Mouse (Mus musculus): ENCODE data around the gene Ccna1. TPM values are rescaled to one million over a fixed set of nuclear protein-coding genes. Genes with fewer than 3 reads are reported as not detected.

The Ccna1 gene
- polyA plus RNA-seq, 1 experiment from 2014 or later = 1.3 TPM

DNA sequence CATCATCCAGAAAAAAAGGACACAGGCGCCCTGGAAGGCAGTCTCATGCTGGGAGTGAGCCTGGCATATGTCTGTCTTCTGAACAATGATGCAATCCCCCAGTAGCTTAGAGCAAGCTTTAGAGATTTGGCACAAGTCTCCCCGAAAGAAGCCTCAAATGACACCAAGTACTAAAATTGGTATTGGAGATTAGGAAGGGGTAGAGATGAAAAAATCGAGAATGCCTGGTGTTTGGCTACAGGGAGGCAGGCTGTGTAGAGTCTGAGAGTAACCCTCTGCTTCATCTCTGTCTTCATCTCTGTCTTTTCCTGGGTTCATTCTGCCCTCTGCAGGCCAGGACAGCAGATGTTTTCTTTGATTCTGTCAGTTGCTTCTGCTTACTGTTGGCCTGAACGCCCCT lies 32.1 kb upstream of the Ccna1 start:
- 63% methylated on average over 4 of the region's 4 CpGs for WGBS
- Histone ChIP-seq H3K4me1 (replicated peaks) (peaks cover 7% of the 10 kb centered on the region; the same call in 1 of the 2 replicates), H3K36me3 (no peaks in the 10 kb centered on the region), H3K4me3 (no peak overlapping the region), H3K9ac (no peak overlapping the region), H3K9me3 (replicated peaks) (no peaks in the 10 kb centered on the region), H3K27ac (ENCODE audit: poor library complexity, severe bottlenecking) (no peak overlapping the region), H3K4me2 (no peak overlapping the region), H3K27me3 (replicated peaks) (no peaks in the 10 kb centered on the region)
- no peak for ATAC-seq (ENCODE audit: insufficient number of reproducible peaks, low FRiP score)

DNA sequence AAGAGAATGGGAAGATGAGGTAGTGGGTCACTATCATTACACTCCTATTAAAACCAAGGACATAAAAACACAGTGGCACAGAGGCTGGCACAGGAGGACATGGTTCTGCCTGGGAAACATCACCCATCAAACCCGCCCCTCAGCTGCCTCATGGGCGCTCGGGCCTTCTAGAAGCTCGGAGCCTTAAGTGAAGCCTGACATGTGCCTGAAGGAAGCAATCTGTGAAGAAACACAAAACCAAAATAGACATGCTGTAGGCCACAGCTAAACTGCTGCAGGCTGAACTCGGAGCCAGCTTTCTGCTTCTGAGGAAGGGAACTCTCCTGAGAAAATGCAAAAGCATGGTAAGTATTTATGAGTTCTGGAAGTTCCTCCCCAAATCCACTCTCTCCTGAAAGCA lies 31.6 kb upstream of the Ccna1 start:
- H3K27me3 ChIP-seq (replicated peaks) = no peaks in the 10 kb centered on the region
- WGBS = 76% methylated on average over 5 of the region's 5 CpGs
- ATAC-seq (ENCODE audit: insufficient number of reproducible peaks, low FRiP score) = no peak

DNA sequence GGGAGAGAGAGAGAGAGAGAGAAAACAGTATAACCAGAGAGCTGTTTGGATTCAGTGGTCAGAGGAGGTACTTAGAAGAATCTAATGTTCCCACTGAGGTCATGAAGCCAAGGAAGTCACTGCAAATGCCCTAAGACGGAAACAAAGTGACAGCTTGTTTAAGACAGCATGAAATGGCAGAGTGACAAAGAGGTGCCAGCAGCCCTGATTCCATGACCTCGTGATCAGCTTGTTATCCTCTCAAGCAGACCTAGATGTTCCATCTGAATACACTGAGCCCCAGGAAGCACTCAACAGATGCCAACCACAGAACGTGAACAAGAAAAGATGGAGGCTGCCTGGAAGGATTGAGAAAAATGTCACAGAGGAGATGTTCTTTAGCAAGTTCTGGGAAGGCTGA lies 30.4 kb upstream of the Ccna1 start:
- ATAC-seq (ENCODE audit: insufficient number of reproducible peaks, low FRiP score) = no peak
- H3K9ac ChIP-seq = no peak overlapping the region
- no peaks in the 10 kb centered on the region for H3K9me3 ChIP-seq (replicated peaks)
- H3K4me2 ChIP-seq = no peak overlapping the region
- H3K36me3 ChIP-seq = no peaks in the 10 kb centered on the region
- peaks cover 7% of the 10 kb centered on the region; the same call in 1 of the 2 replicates for H3K4me1 ChIP-seq (replicated peaks)
- 42% methylated on average over 3 of the region's 3 CpGs for WGBS
- no peak overlapping the region for H3K4me3 ChIP-seq
- no peak overlapping the region for H3K27ac ChIP-seq (ENCODE audit: poor library complexity, severe bottlenecking)
- H3K27me3 ChIP-seq (replicated peaks) = no peaks in the 10 kb centered on the region

More for the DNA sequence above, 31.6 kb upstream of the Ccna1 start:
- no peaks in the 10 kb centered on the region for H3K9me3 ChIP-seq (replicated peaks)
- peaks cover 7% of the 10 kb centered on the region; the same call in 1 of the 2 replicates for H3K4me1 ChIP-seq (replicated peaks)
- H3K27ac ChIP-seq (ENCODE audit: poor library complexity, severe bottlenecking) = no peak overlapping the region
- H3K9ac ChIP-seq = no peak overlapping the region
- no peak overlapping the region for H3K4me2 ChIP-seq
- no peaks in the 10 kb centered on the region for H3K36me3 ChIP-seq
- H3K4me3 ChIP-seq = no peak overlapping the region

DNA sequence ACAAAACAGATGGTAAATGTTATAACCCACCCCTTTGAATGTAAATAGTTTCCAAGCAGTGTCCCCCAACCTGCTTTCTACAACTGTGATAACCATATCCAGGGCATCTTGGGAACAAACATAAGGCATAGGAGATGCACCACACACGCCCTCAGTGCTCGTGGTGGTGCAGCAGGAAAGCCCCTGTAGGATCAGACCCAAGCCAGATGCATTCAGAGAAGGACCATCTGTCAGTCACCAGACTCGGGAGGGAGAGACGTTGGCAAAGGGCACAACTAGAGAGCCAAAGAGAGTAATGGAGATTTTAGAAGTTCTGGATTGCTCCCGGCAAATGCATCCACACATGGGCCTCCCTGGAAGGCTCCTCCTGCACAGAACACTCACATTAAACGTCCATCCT lies 29.5 kb upstream of the Ccna1 start:
- no peaks in the 10 kb centered on the region for H3K36me3 ChIP-seq
- ATAC-seq (ENCODE audit: insufficient number of reproducible peaks, low FRiP score) = no peak
- H3K27ac ChIP-seq (ENCODE audit: poor library complexity, severe bottlenecking) = no peak overlapping the region
- H3K4me3 ChIP-seq = no peak overlapping the region
- no peaks in the 10 kb centered on the region for H3K27me3 ChIP-seq (replicated peaks)
- H3K9ac ChIP-seq = no peak overlapping the region
- peaks cover 7% of the 10 kb centered on the region; the same call in 1 of the 2 replicates for H3K4me1 ChIP-seq (replicated peaks)
- no peak overlapping the region for H3K4me2 ChIP-seq
- no peaks in the 10 kb centered on the region for H3K9me3 ChIP-seq (replicated peaks)
- 63% methylated on average over 6 of the region's 6 CpGs for WGBS

DNA sequence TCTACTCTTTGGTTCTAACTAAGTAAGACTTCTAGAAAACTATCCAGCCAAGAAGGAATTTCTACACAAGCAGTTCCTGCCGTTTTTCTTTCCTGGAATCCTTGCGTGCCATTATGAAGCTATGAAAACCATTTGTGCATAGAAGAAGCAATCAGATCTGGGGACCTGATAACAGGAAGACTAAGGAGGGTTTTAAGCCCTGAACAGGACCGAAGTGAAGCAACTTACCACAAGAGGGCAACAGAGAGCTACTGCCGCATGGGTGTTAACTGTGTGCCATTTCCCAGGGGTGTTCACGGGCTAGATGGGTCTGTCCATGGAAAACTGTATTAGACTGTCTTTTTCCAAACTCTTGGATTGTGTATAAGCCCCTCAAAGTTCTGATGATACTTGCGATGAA lies 24.8 kb upstream of the Ccna1 start:
- no peaks in the 10 kb centered on the region for H3K27me3 ChIP-seq (replicated peaks)
- no peak for ATAC-seq (ENCODE audit: insufficient number of reproducible peaks, low FRiP score)
- H3K4me3 ChIP-seq = no peak overlapping the region
- no peaks in the 10 kb centered on the region for H3K9me3 ChIP-seq (replicated peaks)
- no peak overlapping the region for H3K27ac ChIP-seq (ENCODE audit: poor library complexity, severe bottlenecking)
- H3K9ac ChIP-seq = no peak overlapping the region
- H3K36me3 ChIP-seq = no peaks in the 10 kb centered on the region
- no peaks in the 10 kb centered on the region for H3K4me1 ChIP-seq (replicated peaks)
- H3K4me2 ChIP-seq = no peak overlapping the region
- WGBS = 19% methylated on average over 6 of the region's 6 CpGs

DNA sequence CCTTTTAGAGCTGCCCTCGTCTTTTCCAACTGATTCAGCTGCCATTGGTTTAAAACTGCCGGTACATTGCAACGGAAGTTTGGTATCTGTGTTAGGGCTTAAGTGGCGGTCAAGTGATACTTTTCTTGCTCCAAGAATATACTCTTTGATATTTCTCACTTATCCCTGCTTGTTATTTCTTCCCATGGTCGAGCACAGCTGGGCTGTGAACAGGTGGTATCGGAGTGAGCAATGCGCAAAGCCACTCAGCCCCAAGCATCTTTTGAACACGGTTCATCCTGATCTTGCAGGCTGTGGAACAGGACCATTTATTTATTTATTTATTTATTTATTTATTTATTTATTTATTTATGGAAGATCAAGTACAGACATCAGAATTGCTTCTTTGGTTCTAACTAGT lies 24.3 kb upstream of the Ccna1 start:
- 59% methylated on average over 8 of the region's 8 CpGs for WGBS
- Histone ChIP-seq H3K36me3 (no peaks in the 10 kb centered on the region), H3K27me3 (replicated peaks) (no peaks in the 10 kb centered on the region), H3K27ac (ENCODE audit: poor library complexity, severe bottlenecking) (no peak overlapping the region), H3K9ac (no peak overlapping the region), H3K4me1 (replicated peaks) (no peaks in the 10 kb centered on the region), H3K4me2 (no peak overlapping the region), H3K4me3 (no peak overlapping the region), H3K9me3 (replicated peaks) (no peaks in the 10 kb centered on the region)
- no peak for ATAC-seq (ENCODE audit: insufficient number of reproducible peaks, low FRiP score)

DNA sequence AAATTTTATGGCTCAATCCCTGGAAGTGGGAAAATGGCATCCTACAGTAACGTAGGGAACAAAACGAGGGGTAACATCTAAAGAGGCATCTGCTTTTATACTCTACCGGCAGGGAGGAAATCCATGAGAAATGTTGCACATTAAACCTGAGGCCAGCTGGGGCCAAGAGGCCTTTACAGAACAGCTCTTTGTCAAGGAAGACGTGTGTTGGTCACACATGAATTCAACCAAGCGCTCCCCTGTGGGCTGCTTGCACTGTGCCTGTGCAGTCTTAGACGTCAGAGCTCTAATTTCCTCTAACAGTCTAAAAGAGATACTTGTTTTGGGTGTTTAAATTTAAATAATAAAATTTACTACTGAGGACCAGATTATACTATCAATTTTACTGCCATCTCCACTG lies 22.9 kb upstream of the Ccna1 start:
- H3K9ac ChIP-seq = no peak overlapping the region
- ATAC-seq (ENCODE audit: insufficient number of reproducible peaks, low FRiP score) = no peak
- H3K9me3 ChIP-seq (replicated peaks) = no peaks in the 10 kb centered on the region
- no peak overlapping the region for H3K27ac ChIP-seq (ENCODE audit: poor library complexity, severe bottlenecking)
- no peaks in the 10 kb centered on the region for H3K4me1 ChIP-seq (replicated peaks)
- H3K4me2 ChIP-seq = no peak overlapping the region
- H3K27me3 ChIP-seq (replicated peaks) = no peaks in the 10 kb centered on the region
- H3K4me3 ChIP-seq = no peak overlapping the region
- H3K36me3 ChIP-seq = no peaks in the 10 kb centered on the region
- 65% methylated on average over 6 of the region's 6 CpGs for WGBS

DNA sequence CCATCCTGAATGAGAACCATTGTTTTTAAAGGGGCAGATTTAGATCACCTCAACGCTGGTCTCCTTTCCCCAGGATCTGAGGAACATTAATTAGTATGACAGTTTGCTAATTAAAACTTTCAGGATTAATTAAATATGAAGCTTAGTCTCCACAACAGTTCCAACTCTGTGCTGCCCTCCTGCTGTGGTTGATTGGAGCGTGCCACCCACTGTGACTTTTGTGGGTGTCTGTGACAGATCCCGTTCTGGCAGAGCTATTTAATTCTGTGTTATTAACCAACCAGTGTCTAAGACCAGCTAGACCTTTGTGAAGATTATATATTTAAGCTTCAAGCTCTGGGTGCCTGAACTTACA lies 20.0 kb upstream of the Ccna1 start:
- no peak overlapping the region for H3K4me3 ChIP-seq
- no peak overlapping the region for H3K4me2 ChIP-seq
- H3K36me3 ChIP-seq = no peaks in the 10 kb centered on the region
- no peaks in the 10 kb centered on the region for H3K27me3 ChIP-seq (replicated peaks)
- no peaks in the 10 kb centered on the region for H3K4me1 ChIP-seq (replicated peaks)
- H3K9me3 ChIP-seq (replicated peaks) = no peaks in the 10 kb centered on the region
- WGBS = 65% methylated on average over 3 of the region's 3 CpGs
- H3K9ac ChIP-seq = no peak overlapping the region
- H3K27ac ChIP-seq (ENCODE audit: poor library complexity, severe bottlenecking) = no peak overlapping the region
- no peak for ATAC-seq (ENCODE audit: insufficient number of reproducible peaks, low FRiP score)

DNA sequence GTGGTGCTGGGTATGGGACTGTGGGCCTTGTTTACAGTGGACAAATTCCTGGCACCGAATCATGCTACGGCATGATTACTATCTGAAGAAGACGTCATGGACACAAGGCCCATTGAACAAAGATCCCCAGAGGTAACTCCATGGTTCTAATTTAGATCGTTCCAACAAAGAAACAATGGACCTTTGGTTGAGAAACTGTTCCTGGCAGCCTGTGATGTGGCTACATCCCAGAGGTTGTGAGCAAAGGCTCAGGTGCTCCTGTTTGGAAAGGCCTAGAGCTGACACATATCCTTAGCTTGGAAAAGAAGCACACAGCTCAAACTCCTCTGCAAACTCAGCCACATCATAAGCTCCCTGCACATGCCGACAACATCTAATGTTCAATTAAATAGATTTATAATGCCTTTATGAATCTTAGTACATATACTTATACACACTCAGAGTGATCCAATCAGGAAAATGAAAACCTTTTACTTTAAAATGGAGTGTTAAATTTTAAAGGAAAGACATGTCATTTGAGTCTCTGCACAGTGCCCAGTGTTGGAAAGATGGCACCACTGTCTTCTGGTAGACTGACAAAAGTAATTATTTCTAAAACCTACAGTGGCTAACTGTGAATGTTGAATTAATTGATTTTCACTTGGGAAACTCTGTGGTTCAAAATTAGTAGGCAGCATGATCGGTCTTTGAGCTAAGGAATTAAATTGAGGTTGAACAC lies 19.4 kb upstream of the Ccna1 start:
- 79% methylated on average over 6 of the region's 6 CpGs for WGBS
- Histone ChIP-seq H3K36me3 (no peaks in the 10 kb centered on the region), H3K9ac (no peak overlapping the region), H3K27me3 (replicated peaks) (no peaks in the 10 kb centered on the region), H3K4me1 (replicated peaks) (no peaks in the 10 kb centered on the region), H3K27ac (ENCODE audit: poor library complexity, severe bottlenecking) (no peak overlapping the region), H3K4me3 (no peak overlapping the region), H3K4me2 (no peak overlapping the region), H3K9me3 (replicated peaks) (no peaks in the 10 kb centered on the region)
- no peak for ATAC-seq (ENCODE audit: insufficient number of reproducible peaks, low FRiP score)

DNA sequence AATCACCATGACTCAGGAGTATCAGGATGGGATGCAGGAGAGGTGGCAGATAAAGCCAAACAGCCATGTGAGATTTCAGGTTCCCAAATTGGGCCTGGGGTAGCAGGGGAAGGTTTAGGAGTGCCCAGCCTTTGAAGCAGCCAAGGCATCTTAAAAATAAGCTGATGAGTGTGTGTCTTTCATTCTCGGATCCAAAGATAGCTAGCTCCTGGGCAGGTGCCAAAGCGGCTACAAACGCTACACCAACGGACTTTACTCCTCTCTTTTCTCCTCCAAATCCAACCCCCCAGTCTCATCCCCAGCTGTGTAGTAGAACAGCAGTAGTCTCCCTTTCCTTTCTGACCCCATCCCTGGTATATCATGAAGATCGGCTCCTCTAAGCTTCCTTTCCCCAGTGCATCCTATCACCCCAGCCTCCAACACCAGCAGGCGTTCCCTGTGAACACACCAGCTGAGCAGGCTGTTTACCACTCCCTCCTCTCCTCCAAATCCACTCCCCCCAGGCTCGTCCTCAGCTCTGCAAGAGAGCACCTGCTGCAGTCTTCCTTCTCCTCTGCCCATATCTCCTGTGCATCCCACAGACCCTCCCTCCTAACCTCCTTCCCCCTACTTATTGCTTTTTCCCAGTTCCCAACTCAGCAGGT lies 12.6 kb upstream of the Ccna1 start:
- Histone ChIP-seq H3K4me2 (no peak overlapping the region), H3K36me3 (no peaks in the 10 kb centered on the region), H3K27ac (ENCODE audit: poor library complexity, severe bottlenecking) (no peak overlapping the region), H3K9ac (no peak overlapping the region), H3K4me3 (no peak overlapping the region), H3K4me1 (replicated peaks) (no peaks in the 10 kb centered on the region), H3K9me3 (replicated peaks) (no peaks in the 10 kb centered on the region), H3K27me3 (replicated peaks) (peaks cover 24% of the 10 kb centered on the region)
- ATAC-seq (ENCODE audit: insufficient number of reproducible peaks, low FRiP score) = no peak
- WGBS = 19% methylated on average over 7 of the region's 7 CpGs

DNA sequence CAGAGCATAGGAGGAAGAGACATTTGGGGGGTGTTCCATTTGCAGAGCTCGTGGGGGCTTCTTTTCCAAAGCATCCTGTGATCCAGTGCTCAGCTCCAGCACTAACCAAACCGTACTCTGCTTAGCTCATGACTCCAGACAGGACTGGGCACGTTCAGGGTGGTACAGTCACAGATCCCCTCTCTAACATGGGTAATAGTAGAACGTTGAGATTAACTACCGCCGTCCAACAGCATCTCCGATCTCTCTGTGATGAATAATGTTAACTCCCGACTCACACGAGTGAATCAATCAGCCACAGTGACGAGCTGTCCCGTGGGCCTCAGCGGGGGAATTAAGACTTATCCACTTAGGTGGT lies 11.3 kb upstream of the Ccna1 start:
- Histone ChIP-seq H3K36me3 (no peaks in the 10 kb centered on the region), H3K9ac (no peak overlapping the region), H3K4me3 (no peak overlapping the region), H3K4me1 (replicated peaks) (no peaks in the 10 kb centered on the region), H3K4me2 (no peak overlapping the region), H3K27ac (ENCODE audit: poor library complexity, severe bottlenecking) (no peak overlapping the region), H3K9me3 (replicated peaks) (no peaks in the 10 kb centered on the region), H3K27me3 (replicated peaks) (peaks cover 24% of the 10 kb centered on the region)
- ATAC-seq (ENCODE audit: insufficient number of reproducible peaks, low FRiP score) = no peak
- 68% methylated on average over 12 of the region's 12 CpGs for WGBS

Data from heart, embryonic 12.5 days (tissue).